Mouse (Mus musculus) ovary, postnatal 14 days (tissue): Measurements from ENCODE around the gene Fut1.

Source experiments
- DNase-seq: peaks from one replicate; pipeline ENCODE4 v3.0.0; 2022; ENCODE audit warnings: low spot score

Fut1 gene

DNA sequence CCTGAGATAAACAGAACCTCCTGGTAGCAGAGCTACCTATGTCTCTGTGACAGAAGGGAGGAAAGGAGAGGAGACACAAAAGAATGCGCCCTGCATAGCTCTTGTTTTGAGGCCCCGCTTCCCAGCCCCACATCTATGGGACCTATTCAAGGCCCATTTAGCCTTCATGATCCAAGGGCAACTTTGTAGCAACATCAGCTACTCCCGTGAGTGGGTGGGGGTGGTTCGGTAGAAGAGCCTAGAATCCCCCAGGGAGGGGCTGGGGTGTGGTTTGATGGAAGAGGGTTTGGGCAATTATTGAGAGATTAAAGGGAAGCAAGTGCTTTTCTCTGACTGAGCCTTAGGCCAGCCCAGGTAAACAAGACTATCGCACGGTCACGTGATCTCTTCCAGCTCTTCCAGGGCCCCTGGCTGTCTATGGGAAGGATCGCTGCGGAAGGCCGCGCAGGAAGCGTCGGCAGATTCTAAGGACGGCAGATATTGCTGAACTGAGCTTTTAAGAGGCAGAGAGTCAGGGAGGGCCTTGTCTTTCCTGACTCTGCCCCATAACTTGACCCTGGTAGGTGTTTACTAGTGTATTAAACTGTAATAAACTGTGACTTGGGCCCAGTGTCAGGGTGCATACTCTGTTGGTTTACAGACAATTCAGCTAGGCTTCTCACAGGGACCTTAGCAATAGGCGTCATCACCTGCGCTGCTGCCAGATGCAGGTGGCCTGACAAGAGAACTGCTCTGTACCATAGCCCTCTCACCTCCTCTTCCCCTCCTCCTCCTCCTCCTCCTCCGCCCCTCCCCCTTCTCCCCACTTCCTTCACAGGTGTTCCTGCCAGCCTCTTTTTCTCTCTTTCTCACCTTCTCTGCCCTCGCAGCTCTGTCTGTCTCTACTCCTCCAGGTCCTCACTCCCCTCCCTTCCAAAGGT, 17.9 kb upstream of the Fut1 start:
- no peak for DNase-seq

DNA sequence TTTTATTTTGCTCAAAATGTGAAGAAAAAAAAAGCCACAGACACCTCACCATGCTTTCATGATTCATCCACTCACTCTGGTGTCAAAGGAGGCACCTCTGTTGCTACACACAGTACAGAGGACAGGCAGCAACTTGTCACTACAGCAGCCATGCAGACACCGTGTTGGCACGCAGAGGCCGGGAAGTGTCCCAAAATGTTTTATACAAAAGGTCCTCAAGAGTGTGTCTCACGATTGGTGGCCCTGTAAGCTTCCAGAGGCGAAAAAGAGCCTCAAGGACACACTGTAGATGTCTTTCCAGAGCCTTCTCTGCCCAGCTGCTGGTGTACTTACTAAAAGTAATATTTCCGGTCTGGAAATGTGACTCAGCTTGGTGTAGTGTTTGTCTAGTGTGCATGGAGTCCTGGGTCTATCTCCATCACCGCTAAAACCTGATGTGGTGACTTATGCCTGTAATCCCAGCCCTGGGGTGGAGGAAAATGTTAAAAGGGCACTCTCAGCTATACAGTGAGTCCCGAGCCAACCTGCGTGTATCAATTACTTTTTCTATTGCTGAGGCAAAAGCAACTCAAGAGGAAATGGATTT, 11.3 kb upstream of the Fut1 start:
- DNase-seq, result no peak

- no peak for DNase-seq
Observed at GRCm38 (mm10) chr7:45609511-45609910, 7.6 kb upstream of the Fut1 start.

DNA sequence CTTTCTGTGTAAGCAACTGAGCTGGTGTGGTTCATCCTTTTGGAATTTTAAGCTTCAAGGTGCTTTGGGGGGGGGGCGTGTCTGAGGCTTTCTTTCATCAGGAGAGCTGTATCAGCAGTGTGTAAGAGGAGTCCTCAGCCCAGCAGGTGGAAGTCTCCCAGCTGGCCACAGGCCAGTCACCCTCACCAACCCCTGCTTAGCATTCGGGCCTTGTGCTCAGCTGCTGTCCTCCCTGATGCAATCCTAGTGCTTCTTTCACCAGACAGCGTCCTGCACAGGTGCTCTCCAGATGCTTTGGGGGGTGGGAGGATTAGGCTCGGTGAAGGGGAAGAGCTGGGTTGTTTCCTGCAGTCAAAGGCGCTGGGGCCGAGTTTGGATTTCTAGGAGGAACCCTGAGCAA, 812 bp upstream of the Fut1 start:
- DNase-seq, result no peak

DNA sequence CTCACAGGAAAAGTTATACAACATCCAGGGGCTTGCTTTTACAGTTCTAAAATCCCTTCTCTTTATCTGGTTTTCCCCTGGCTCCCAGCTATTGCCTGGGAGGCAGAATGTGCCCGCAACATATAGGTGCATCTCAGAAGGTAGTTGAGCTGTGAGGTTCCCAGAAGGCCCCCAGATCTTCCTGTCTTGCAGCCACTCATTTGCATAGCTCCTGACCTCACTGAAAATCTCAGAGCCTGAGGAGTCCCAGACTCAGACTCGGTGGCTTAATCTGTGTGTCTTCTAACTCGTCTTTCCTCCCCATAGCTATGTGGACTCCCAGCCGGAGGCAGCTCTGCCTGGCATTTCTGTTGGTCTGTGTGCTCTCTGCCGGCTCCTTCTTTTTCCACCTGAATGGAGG, 1.2 kb downstream of the Fut1 start:
- DNase-seq, result no peak

- no peak for DNase-seq
Observed at GRCm38 (mm10) chr7:45619592-45619991, 2.5 kb downstream of the Fut1 start.

DNA sequence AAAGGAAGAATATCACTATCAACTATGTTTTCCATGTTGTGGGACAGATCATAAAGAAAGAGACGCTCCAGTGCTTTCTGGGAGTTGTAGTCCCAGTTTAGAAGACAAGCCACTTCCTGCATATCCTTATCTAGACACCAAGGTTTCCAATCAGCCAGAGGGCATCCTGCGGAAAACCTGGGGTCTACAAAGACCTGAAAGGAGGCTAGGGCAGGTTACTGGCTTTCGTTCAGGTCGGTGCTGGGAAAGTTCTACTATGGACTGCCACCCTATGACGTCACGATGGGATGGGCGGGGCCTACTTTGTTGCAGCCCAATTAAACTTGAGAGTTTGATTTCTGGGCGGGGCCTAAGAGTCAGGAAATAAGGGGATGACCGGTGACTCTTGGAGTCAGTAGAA, 4.4 kb downstream of the Fut1 start, which contains the start of gene Izumo1:
Gene Izumo1 (plus strand): TSS at position 369 of the 400 bp plus-strand sequence.
- DNase-seq, result no peak

GRCm38 (mm10) chr7:45623507-45623906, 6.4 kb downstream of the Fut1 start:
- no peak for DNase-seq

DNA sequence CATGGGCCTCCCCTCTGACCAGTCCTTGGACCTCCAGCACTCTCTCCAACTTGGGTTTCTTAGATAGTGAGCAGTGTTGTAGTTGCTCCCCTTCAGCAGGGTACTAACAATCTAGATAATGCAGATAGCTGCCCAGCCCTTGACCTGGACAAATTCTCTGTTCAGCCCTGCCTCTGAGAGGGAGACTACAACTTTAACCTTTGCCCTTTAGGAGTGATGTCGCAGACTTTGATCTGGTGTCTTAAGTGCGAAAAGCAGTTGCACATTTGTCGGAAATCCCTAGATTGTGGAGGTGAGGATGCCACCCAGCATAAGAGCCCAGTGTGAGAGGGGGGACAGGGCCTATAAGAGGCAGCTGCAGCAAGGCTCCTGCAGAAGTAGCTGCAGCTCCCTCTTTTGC, 7.6 kb downstream of the Fut1 start:
- DNase-seq, result no peak

DNA sequence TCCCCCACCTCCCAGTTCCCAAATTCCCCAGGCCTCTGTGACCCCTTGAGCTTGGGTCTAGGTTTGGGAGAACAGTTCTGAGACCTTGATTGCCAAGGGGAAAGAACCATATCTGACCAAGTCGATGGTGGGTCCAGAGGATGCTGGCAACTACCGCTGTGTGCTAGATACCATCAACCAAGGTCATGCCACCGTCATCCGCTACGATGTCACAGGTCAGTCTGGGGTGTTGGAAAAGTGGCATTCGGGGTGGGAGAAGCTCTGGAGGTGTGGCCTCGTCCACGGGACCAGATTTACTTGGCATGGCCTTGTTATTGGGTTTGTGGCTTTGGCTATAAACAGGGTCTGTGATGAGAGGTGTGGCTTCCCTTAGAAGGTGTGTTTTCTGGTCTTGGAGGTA, 8.4 kb downstream of the Fut1 start:
- DNase-seq, result no peak

GRCm38 (mm10) chr7:45626571-45627076, 9.5 kb downstream of the Fut1 start:
- no peak for DNase-seq

GRCm38 (mm10) chr7:45627261-45627660, 10.2 kb downstream of the Fut1 start, which contains the start of gene Rasip1:
Rasip1 (plus strand) TSS chr7:45627488.
- no peak for DNase-seq

DNA sequence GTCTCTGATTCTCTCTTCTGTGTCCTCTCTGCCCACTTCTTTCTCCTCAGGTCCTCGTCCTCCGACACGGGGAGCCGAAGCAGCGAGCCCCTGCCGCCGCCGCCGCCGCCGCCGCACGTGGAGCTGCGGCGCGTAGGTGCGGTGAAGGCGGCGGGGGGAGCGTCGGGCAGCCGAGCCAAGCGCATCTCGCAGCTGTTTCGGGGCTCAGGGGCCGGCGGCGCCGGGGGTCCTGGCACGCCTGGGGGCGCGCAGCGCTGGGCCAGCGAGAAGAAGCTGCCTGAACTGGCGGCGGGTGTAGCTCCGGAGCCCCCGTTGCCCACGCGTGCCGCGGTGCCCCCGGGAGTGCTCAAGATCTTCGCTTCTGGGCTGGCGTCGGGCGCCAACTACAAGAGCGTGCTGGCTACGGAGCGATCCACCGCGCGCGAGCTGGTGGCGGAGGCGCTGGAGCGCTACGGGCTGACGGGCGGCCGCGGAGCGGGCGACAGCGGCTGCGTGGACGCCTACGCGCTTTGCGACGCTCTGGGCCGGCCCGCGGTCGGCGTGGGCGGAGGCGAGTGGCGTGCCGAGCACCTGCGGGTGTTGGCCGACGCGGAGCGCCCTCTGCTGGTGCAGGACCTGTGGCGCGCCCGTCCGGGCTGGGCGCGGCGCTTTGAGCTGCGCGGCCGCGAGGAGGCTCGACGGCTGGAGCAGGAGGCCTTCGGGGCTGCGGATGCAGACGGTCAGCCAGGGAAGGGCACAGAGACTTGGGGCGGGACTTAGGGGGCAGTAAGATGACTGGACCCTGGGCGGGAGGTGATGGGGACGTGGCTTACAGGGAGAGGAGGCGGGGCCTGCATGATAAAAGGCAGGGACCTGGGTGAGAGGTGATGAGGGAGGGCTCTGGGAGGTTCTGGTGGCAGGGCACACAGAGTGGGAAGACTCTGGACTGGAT, 11.5 kb downstream of the Fut1 start:
- DNase-seq, result peak; percentile 88

GRCm38 (mm10) chr7:45630064-45630907, 13.2 kb downstream of the Fut1 start:
- no peak for DNase-seq

DNA sequence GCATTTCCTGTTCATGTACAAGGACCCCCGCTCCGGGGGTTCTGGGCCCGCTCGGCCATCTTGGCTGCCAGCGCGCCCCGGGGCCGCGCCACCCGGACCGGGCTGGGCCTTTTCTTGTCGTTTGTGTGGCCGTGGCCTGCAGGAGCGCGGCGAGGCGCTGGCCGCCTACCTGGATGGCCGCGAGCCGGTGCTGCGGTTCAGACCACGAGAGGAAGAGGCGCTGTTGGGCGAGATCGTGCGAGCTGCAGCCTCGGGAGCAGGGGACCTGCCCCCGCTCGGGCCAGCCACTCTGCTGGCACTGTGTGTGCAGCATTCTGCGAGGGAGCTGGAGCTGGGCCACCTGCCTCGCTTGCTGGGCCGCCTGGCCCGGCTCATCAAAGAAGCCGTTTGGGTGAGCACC, 15.4 kb downstream of the Fut1 start:
- no peak for DNase-seq

- DNase-seq, result no peak
Observed at GRCm38 (mm10) chr7:45634946-45635681, 18.0 kb downstream of the Fut1 start.

GRCm38 (mm10) chr7:45635711-45636688, 18.9 kb downstream of the Fut1 start:
- no peak for DNase-seq

- no peak for DNase-seq
Observed at GRCm38 (mm10) chr7:45637710-45638109, 20.6 kb downstream of the Fut1 start.
